Mouse (Mus musculus) thymus, adult 2 months (tissue): ENCODE data around the gene Fam198a.

Experiments
- CTCF ChIP-seq: fragments of 200-500 bp; IDR thresholded peaks from 2 replicates; pipeline ENCODE4 v1.5.1; 2012; ENCODE audit warnings: mild to moderate bottlenecking, control low read depth, low read length, moderate library complexity, borderline replicate concordance; ENCODE audit not compliant: control insufficient read depth, poor library complexity, insufficient read depth; ENCODE audit errors: extremely low read depth
- POLR2A ChIP-seq: fragments of 200-500 bp; IDR thresholded peaks from 2 replicates; pipeline ENCODE4 v1.6.1; 2012; ENCODE audit warnings: mild to moderate bottlenecking, low read length, control low read depth, moderate library complexity; ENCODE audit not compliant: control insufficient read depth, poor library complexity, insufficient read depth; ENCODE audit errors: extremely low read depth

- TF ChIP-seq POLR2A (no peak), CTCF (no peak)
Measured at GRCm38 (mm10) chr9:121907356-121908070, 43.3 kb upstream of the Fam198a start.
